Mouse (Mus musculus) embryonic fibroblast, embryonic 13.5 days (primary cell): ENCODE results near the gene Tmem206.

ENCODE experiments used
- CTCF ChIP-seq: IDR thresholded peaks from 2 replicates; pipeline ENCODE4 v1.5.1; 2011; ENCODE audit warnings: mild to moderate bottlenecking, control low read depth, low read length, moderate library complexity, borderline replicate concordance; ENCODE audit not compliant: insufficient read depth
- POLR2A ChIP-seq: IDR thresholded peaks from 2 replicates; pipeline ENCODE4 v1.6.1; 2011; ENCODE audit warnings: low read depth, mild to moderate bottlenecking, control low read depth, low read length, moderate library complexity

GRCm38 (mm10) chr1:191313926-191314325 lies 11.8 kb upstream of the Tmem206 start:
- TF ChIP-seq POLR2A: no peak
- TF ChIP-seq CTCF: no peak
